Mouse (Mus musculus): ENCODE measurements around the gene Usp43.

The Usp43 gene

DNA sequence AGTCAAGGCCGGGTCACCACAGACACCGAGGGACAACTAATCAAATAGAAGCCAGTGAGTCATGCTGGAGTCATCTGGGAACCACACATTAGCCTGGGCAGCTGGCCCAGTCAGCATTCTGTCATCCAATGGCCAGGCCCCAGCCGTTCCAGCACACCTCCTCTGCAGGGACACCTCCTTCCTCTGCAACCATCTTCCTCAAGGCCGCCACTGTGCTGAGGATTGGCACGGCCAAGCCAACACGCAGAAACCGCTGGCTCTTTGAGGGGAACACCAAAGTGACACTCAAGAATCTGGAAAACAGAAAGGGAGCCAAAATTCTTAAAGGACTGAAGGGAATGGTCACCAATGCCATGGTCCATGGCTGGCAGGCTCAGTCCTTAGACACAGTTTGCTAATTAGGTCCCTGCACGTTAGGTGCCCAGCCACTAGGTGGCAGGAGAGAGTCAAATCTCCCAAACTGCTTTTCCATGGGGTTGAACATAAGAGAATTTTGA lies 24.8 kb downstream of the Usp43 start:
- peak; percentile 84 for DNase-seq (ENCODE audit: low read depth)

DNA sequence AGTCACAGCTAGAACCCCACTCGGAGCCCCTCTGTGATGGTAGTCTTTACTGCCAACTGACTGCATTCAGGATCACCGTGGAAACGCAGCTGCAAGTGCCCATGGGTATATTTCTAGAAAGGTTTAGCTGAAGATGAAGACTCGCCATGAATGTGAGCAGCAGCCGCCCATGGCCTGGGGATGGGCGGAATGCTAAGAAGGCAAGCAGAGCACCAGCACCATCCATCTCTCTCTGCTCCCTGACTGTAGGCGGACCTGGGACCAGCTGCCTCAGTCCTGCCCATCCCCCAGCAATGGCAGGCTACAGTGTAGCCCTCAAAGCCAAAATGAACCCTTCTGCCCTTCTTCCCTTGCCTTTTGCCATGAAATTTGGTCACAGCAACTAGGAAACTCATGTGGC lies 26.3 kb downstream of the Usp43 start:
- DNase-seq (ENCODE audit: low read depth), result no peak

DNA sequence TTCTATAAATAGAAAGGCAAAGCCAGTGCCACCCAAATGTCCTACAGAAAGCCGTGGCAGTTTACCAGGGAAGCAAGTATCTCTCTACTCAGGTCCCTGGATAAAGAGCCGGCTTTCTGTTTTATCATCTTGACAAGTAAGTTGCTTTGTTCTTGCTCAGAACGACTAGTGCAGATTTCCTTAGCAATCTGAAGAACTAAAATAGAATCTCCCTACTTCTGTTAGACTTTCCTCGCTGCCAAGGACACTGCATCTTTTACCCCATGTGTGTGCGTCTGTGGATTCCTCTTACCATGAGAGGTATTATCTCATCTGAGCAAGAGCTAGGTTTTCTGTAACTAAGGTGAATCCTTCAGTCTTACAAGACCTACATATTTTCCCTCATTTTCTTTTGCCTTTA lies 33.4 kb downstream of the Usp43 start:
- DNase-seq (ENCODE audit: low read depth), result no peak

- DNase-seq (ENCODE audit: low read depth), result no peak
Measured at GRCm38 (mm10) chr11:67885921-67886320, 36.0 kb downstream of the Usp43 start.

DNA sequence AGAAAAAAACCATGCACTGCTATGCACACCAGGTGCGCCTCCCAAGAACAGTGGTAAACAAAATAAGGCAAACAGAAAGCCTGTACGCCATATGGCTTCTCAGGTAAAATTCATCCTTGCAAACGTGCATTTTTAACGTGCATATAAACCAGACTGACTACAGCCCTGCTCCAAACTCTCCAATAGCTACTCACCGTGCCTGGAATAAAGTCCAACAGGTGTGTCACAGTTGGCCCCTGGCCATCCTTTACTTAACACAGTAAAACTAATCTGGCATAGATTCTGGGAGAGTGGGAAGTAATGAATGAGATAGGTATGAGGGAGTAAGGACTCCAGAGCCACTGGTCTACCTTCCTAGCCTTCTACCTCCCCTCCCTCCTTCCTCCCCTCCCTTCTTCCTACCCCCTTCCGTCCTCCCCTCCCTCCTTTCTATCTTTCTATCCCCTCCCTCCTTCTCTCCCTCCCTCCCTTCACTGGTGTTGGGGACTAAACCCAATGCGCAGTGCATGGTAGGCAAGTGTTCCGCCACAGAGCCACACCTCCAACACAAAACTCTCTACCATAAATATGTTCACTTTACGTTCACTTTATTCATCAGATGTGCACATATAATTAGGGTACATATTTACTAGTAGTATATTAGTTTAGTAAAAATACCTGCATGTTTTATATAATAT lies 56.3 kb downstream of the Usp43 start:
- DNase-seq (ENCODE audit: low read depth), result no peak

DNA sequence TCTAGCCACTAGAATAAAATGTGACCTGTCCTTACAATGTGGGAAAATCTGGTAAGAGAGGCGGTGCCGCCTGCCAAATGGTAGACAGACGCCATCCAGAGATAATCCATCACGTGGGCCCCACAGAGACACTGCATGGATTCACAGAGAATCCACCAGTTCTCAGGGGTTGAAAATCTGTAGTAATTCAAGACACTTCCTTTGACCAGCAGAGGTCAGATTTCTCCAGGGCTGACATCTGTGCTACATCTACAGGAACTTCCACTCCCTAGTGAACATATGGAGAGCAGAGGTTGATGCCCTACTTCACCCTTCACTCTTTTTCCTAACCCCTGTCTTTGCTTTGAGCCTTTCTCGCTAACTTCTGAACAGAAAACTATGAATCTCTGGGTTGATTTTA lies 56.9 kb downstream of the Usp43 start:
- peak; percentile 13 for DNase-seq (ENCODE audit: low read depth)

DNA sequence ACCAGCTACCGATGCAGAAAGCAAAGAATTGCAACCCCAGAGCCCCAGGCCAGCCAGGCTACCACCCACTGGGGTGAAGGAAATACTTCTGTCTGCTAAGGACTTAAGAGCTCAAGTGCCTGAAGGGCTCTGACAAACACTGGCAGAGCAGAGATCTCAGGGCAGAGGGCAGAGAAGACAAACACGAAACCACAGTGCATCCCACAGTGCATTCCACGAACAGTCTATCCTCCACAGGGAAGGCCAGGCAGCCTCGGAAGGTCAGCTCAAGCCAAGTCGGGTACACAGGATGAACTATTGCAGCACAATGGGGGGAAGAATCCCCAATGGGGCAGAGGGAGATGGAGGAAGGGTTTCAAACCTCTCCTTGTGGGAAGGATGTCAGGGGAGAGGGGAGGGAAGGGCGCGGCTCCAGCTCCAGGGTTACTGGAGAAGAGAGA lies 60.5 kb downstream of the Usp43 start:
- no peak for DNase-seq (ENCODE audit: low read depth)

DNA sequence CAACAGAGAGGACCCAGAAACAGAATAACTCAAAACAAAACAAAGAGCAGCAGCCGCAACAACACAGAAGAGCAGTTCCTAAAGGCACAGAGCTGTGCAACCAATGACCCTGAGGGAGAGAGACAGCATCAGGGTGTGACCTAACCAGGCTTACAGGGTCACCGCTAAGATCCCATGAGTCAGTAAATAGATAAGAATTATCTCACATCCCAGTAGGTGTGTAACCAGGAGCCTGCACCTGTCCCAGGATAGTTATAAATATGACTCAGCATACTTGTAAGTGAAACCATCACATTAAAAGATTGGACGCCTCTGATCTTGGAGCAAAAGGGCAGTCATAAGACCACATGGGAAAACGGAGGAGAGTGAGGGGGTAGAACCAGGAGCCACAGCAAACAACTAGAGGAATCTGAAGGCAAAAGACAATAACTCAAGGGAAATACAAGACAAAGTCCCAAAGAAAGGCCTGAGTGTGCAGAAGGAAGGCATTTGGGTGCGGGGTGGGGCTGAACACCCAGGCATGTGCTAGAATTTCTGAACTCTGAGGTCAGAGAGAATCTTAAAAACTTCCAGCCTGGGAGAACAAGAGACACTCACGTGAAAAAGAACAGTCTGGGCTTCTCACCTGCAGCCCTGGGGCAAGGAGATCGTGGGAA lies 61.1 kb downstream of the Usp43 start:
- no peak for DNase-seq (ENCODE audit: low read depth)

GRCm38 (mm10) chr11:67858518-67858917 lies 63.4 kb downstream of the Usp43 start:
- no peak for DNase-seq (ENCODE audit: low read depth)

GRCm38 (mm10) chr11:67855035-67855434 lies 66.9 kb downstream of the Usp43 start:
- peak; percentile 29 for DNase-seq (ENCODE audit: low read depth)

- no peak for DNase-seq (ENCODE audit: low read depth)
Measured at GRCm38 (mm10) chr11:67853996-67854395, 68.0 kb downstream of the Usp43 start.

- no peak for DNase-seq (ENCODE audit: low read depth)
Measured at GRCm38 (mm10) chr11:67851770-67852169, 70.2 kb downstream of the Usp43 start.

DNA sequence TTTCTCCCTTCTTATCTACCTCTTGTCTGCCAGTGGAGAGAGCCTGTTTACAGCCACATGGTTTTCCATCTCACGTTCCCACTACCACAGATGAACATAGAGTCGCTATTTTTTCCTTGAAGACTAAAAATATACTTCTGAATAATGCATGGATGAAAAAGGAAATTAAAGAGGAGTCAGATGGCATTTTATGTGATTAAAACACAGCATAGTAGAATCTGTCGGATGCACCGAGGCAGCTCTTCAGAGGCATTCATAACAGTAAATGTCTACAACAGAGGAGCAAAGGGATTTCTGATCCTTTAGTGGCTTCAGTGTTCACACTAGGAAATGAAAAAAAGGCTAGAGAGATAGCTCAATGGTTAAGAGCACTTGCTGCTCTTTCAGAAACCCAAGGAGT lies 76.8 kb downstream of the Usp43 start:
- no peak for DNase-seq (ENCODE audit: low read depth)

- DNase-seq (ENCODE audit: low read depth), result no peak
Measured at GRCm38 (mm10) chr11:67839810-67840209, 82.1 kb downstream of the Usp43 start.

- no peak for DNase-seq (ENCODE audit: low read depth)
Measured at GRCm38 (mm10) chr11:67835408-67836078, 86.4 kb downstream of the Usp43 start.

- peak; percentile 17 for DNase-seq (ENCODE audit: low read depth)
Measured at GRCm38 (mm10) chr11:67831820-67832219, 90.1 kb downstream of the Usp43 start.

DNA sequence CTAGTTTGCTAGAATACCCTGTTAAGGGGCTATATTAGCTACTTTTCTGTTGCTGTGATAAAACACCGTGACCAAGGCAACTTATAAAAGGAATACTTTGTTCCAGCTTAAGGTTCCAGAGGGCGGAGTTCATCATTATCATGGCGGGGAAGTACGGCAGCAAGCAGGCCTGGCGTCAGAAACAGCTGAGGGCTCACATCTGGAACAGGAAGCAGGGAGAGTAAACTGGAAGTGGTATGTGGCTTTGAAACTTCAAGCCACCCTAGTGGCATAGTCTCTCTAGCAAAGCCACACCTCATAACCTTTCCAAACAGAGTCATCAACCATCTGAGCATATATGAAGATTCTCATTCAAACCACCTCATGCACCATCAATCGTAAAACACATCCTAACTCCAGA lies 92.4 kb downstream of the Usp43 start:
- DNase-seq (ENCODE audit: low read depth), result no peak

DNA sequence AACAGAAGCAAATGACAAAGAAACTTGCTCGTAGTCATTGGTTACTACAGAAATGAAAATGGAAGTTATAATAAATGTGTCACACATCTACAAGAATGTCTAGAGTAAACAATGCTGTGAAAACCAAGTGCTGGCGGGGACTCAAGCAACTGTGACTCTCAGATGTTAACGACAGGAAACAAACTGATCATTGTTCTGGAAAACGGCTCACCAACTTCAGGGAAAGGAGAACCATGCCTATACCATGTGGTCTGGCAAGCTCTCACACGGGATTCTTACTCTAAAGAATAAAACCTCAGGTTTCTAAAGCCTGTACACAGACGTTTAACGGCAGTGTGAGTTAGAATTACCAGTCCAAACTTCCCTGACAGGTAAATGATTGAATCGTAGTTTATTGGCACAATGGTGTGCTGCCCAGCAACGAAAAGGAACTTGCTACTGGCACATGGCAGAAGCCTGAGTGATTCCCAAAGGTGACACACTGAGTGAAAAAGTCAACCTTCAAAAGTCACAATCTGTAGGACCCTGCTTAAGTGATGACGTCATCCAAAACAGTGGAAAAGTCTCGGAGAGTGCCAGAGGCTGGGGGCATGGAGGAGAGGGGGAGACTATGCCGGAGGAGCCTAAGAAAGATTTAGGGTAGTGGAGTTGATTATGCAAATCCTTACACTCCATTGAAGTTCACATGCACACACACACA lies 93.4 kb downstream of the Usp43 start:
- peak; percentile 25 for DNase-seq (ENCODE audit: low read depth)

DNA sequence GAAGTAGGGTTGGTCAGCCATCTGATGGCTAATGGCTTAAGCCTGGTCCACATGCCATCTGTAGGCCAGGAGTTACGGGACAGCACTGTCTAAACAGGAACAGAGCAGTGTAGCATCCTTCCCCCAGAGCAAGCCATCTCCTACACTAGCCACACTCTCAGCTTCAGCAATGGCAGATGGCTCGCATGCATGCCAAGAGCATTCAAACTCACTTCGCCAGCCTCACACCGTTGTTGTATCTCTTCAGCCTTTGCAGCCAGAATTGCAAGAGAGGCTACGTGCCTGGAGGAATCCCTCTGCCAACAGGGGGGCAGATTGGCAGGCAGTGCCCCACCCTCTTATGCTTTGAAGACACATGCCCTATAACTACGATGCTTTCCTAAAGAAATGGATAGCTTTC lies 100.4 kb downstream of the Usp43 start:
- DNase-seq (ENCODE audit: low read depth), result no peak

DNA sequence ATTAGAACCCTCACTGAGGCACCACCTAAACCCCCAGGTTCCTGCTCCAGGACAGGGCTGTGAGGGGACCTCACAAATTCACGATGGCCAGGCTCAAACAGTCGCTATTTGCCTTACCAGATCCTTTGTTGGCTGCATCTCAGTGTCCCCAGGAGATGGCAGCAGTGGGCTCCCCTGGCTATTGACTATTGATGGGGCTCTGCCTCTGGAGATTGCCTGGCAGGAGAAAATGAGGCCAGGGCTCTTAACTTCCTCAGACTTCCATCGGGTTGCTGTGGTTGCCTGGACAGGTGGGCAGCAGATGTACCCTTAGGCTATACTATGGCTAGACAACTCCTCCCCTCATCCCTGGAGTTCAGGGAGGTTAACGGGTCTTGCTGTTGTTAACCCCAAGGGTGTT lies 101.7 kb downstream of the Usp43 start:
- peak; percentile 45 for DNase-seq (ENCODE audit: low read depth)

DNA sequence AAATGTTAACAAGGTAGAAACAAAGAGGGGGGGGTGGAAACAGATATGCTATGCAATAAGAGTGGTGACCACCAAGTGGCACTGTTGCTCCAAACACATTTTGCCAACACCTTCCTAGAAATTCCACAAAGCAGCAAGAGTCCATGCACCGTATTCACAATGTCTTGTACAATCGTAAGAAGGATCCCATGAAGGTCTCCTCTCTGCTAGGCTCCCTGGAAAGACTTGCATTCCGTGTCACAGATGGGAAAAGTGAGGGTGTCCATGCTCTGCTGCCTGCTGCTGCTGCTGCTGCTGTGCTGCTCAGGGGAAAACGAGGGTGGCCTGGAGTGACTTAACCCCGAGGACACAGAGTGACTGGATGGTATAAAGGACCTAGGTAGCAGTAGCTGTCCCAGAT lies 102.3 kb downstream of the Usp43 start:
- DNase-seq (ENCODE audit: low read depth), result peak; percentile 65

DNA sequence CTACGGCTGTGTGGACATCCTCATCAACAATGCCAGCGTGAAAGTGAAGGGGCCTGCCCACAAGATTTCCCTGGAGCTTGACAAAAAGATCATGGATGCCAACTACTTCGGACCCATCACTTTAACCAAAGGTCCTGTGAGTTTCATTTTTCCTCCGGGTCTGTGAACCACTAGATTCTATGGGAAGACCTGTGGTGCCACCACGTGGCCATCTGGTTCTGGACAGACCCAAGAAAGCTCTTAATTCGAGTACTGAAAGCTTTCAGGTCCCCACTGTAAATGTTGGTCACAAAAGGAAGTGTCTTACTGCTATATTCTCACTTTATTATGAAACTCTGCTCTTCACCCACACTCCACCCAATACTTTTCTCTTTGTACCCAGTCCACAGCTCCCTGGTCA lies 110.4 kb downstream of the Usp43 start:
- DNase-seq (ENCODE audit: low read depth), result peak; percentile 72

DNA sequence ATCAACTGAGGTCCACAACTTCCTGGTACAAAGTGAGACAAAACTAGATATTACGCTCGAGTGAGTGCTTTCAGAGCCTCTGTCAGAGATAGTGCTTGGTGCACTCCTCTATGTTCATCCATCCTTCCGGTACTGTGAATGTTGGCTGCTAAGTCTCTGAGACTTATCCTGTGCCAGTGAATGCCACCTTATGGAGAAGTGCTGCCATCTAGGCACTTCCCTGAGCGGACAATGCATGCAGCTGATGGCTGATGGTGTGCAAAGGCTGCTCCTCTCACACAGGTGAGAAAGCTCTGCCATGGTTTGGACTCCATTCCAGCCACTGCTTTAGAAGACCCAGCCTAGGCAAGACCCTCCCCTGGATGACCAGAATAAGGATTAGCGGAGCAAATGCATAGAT lies 113.9 kb downstream of the Usp43 start:
- DNase-seq (ENCODE audit: low read depth), result peak; percentile 4
